Mouse (Mus musculus) left cerebral cortex, postnatal 4 days (tissue): ENCODE measurements around the gene Setd5. TPM values are rescaled to one million over a fixed set of nuclear protein-coding genes. Genes with fewer than 3 reads are reported as not detected.

ENCODE experiments used
- DNase-seq: peaks from one replicate; pipeline ENCODE4 v3.0.0-alpha.2; 2022
- intact Hi-C: fragments of 180-260 bp; cut with DNase I; formaldehyde crosslinking; loops from one replicate; pipeline ENCODE4 v1.15.1; 2025
- total RNA-seq, 2 experiments: library from RNA; stranded (reverse); gene quantifications; 2 replicates each; pipeline ENCODE4 v1.2.3; 2021

The Setd5 gene
- total RNA-seq = 100 to 1,000 TPM; 139 to 144 TPM

DNA sequence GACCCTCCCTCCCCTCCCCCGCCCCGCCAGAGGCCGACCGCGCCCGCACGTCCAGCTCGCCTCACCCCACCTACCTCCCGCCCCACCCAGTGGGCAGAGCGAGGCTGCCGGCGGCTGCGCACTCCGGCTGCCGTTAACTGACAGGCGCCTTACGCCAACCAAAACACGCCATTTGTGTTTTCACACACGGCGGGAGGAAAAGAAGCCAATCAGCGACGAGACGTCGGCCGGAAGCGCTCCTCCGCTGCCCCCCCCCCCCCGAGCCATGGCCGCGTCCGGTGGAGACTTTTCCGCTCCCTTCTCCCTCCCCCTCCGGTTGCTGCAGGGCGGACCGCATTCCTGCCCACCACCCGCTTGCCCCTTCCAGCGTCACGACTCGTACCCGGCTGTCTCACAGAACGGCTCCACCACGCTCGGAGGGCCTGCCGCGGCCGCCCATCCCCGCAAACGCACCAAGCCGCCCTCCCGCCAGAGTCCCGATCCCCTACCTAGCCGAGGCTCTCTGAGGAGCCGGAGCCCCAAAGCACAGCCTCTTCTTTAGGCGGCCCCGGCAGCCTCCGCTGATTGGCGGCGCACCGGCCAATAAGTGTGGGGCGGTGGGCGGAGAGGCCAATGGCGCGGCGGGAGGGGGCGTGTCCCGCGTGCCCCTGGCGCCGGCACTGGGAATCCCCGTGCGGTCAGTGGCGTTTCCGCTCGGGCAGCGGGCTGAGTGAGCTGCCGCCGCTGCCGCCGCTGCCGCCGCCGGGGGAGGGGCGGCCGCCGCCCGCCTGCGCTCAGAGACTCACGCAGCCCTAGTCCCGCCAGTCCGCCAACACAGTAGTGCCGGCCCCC is at the start of gene Setd5:
TSS of gene Setd5 (plus strand) at position 680 of the 831 bp plus-strand sequence.
- DNase-seq = peak; percentile 99
- intact Hi-C loops = no loop called here

DNA sequence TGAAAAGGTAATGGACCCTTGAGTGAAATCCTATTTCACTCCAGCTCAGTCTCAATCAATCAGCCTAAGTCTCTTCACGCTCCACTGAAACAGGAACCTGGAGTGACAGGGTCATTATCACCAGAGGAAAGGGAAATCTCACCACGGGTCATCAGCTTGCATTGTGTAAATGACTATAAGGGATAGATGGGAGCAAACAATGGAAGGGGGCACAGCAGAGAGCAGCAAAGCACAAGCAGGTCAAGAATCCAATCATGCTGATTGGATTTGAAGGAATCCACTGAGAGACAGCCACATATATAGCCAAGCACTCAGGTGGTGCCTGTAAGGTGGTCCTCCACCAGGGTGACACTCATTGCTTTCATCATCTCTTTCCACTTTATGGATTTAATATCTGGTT is 49.7 kb upstream of the Setd5 start:
- intact Hi-C loops = no loop called here
- no peak for DNase-seq

DNA sequence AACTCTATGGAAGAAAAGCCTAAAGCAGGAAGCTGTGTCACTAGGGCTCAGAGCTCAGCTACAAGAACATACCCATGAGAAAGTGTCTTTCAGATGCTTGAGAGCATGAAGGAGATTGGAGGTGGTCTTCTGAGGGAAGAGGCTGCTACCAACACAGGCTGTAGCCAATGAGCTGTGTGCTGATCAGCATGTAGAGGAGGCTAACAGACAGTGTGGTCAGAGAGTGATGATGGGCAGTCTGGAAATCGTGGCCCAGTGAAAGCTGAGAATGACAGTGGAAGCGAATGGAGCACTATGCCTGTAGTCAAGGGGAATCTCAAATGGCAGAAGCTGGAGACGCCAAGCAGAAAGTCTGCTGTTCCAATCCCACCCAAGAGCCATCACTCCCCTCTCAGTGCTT is 48.2 kb upstream of the Setd5 start:
- intact Hi-C loops = no loop called here
- DNase-seq = no peak

DNA sequence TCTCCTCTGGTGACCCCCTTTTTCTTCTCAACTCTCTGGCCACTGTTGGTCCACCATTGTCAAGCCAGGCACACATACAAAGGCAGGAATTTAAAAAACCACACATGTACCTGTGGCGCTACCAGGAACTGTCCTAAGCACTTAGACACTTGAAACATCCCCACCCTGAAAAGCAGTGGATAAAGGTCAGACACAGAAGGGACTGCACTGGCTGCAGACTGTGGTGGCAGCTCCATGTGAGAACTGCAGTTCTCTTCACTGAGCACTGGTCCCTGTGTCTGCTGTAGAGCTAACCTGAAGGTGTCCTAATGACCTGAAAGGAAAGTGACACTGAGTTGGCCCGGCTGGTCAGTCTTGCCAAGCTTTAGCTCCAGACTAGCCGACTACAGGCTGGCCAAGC is 46.6 kb upstream of the Setd5 start:
- intact Hi-C loops = no loop called here
- no peak for DNase-seq

DNA sequence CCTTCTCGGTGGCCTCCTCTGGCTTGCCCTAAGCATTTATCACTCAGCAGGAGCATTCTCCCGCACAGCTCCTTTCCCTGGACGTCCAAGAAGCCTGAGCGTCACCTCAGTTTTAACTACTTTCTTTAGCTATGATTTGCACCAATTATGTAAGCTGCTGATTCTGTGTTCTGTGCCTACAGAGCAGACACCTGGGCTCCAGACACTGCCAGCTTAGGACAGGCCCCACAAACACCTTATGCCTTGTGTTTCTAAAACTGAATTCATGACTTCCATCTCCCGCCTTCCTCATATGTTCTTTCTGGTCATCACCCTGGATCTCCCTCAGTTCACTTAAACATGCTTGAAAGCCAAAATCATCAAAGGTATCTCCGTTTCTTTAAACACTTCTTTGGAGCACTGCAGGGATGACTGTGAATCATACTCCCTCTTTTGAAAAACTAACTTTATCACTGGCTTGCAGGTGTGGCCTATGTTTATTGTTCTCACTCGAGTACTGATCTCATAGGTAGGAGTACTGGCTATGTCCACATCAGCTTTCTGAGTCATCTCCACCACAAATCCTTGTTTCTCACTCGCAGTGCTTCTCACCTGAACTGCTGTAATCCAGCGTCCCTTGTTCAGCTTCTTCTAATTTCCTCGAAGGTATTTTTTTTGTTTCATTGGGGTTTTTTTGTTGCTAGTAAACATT is 46.0 kb upstream of the Setd5 start:
- intact Hi-C loops = no loop called here
- no peak for DNase-seq

DNA sequence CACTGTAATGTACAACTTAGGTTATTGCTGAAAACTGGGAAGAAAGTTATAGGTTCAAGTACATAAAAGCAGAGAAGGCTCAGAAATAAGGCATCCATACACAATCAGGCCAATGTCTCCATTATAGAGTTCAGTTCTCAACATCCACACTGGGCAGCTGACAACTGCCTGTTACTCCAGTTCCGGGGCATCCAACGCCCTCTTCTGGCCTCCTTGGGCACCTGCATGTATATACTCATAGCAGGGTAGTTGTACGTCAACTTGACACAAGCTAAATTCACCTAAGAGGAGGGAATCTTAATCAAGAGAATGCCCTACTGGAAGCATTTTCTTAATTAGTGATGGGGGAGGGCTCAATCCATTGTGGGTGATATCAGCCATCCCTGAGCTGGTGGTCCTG is 45.0 kb upstream of the Setd5 start:
- intact Hi-C loops = no loop called here
- no peak for DNase-seq

DNA sequence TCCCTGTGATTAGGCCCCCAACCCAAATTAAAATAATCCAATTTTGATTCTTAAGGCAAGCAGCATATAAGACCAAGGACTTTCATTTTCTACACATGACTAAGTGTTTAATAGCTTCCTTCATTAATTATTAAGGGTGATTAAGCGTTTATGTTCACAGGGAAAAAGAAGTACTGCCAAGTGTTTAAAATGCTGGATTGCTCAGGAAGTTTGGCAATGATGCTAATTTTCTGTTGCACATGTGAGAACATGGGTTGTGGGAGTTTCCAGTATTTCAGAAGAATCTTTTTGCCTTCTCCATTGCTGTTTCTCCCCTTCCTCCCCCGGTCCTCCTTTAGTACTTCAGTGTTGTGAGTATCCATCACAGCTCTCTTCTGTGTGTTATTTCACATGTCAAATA is 44.0 kb upstream of the Setd5 start:
- intact Hi-C loops = no loop called here
- DNase-seq = no peak

DNA sequence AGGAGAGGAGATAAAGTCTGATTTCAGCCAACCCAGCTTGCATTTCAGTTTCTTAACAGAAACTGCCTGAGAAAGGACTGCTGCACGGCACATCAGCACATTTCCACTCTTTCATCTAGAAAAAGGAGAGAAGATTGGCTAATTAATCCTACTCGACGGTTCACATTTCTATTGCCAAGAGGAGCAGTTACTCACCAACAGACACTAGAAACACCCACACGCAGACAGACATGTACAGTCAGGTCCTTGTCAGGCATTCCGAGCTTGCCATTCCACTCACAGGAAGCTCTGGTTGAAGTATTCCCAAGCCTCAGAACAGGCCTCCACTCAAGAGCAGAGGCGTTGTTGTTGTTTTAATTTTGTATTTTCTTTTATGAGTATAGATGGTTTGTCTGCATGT is 42.7 kb upstream of the Setd5 start:
- DNase-seq = no peak
- intact Hi-C loops = no loop called here

DNA sequence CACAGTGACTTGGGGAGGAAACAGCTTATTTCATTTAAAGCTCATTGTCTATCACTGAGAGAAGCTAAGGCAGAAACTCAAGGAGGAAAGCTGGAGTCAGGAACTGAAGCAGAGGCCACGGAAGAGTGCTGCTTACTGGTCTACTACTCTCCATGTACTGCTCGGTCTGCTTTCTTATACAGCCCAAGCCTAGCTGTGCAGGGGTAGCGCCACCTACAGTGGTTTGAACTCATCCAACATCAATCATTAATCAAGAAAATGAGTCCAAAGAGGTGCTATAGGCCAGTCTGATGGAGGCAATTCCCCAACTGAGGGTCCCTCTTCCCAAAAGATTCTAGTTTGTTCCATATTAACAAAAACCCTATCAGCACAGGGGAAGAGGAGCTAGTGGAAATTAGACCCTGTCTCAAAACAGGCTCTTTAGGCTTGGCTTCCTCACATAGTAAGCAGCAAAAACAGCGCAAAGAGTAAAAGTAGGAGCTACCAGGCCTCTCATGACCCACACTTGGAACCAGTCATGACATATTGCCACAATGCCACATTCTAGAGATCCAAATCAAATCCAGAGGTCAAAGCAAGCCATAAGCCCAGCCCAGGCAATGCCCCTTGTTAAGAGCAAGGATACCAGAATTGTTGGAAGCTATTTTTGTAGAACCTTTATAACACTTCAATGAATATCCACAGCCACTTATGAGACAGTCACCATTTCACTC is 40.5 kb upstream of the Setd5 start:
- intact Hi-C loops = no loop called here
- DNase-seq = no peak

DNA sequence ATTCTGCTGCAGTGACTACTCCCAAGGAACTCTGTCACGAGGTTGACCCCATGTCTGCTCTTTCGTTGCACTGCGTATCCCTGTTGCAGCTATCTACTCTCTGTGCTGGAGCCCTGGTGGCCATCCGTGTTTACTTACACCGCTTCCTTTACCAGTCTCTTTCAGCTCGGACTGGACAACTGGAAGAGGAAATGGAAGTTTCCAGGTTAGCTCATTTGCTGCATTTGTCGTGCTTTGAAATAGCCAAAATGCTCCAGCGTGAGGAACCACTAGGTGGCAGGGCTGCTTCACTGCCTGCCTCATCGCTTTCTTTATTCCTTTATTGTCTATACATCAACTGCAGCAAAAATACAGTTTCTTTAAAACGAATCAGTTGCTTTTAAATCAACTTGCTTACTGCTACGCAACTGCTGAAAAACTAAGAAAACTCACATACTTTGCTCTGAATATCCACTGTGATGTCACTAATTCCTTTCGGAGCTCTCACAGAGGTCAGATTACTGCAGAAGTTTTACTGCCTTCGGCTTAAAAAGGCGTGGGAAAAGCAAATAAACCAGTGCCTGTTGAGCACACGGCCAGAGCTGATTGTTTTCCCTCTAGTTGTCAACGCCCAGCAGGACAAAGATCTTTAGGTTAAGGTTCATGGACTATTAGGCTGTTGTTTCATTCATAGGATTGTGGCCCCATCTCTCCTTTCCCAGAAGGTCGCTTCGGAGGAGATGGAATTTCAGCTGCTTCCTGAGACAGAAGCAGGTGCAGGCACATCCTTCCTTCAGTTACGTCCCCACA is 39.0 kb upstream of the Setd5 start:
- intact Hi-C loops = no loop called here
- peak; percentile 46 for DNase-seq

DNA sequence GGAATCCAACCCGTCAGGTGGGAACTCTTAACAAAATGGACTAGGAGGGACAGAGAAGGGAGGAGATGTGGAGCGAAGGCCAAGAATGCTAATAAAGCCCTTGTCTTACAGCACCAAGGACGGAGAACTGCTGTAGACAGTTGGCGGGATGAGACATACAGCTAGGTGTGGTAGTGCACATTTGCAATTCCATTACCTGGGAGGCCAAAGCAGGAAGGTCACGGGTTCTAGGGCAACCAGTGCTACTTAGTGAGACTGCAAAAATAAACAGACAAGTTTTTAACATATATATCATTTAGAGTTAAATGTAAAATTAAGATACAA is 38.5 kb upstream of the Setd5 start:
- no peak for DNase-seq
- intact Hi-C loops = no loop called here

DNA sequence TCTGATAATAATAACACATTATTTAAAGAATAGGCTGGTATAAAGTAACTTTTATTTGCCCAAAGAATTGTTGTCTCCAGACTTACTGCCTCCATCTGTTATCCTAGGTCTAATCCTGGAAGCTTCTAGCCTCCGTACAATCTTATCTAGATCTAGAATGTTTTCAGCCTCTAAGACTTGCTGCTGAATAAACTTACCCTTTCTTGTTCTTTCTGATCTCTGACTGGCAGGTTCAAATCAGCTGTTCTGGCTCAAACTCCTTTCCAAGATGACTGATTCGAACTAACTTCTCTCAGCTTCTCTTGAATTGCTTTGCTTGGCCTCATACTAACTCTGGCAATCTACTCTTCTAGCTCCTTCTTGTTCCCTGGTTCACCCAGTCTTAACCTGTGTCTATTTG is 36.8 kb upstream of the Setd5 start:
- DNase-seq = no peak
- intact Hi-C loops = no loop called here

DNA sequence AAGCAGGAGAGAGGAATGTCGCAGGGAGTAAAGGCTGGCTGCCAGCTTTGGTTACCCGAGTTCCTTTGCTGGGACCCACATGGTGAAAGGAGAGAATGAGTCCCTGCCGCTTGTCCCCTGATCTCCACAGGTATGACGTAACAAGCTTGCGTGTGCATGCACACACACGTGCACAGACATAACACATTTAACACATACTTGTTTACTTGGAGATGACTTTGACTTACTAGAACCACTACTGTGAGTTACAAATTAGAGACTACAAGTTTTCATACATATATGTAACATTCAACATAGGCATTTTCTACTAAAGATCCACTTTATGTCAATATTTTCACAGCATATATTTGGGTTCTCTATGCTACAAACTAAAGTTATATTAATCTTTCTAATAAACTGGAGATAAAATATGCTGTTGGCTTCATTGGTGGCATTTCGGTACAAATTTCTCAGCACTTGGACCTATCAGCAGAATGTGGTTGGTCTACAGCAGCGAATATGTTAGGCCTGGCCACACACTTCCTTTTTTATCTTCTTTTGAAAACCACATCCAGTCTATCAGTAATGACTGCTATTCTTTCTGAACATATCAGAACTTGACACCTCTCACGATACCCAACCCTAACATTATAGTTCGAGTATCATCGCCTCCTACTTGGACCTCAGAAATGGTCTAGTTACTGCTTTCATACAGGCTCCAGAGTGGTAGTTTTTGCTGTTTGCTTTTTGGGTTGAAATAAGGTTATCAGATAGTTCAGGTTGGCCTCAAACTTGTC is 35.8 kb upstream of the Setd5 start:
- DNase-seq = no peak
- intact Hi-C loops = no loop called here

DNA sequence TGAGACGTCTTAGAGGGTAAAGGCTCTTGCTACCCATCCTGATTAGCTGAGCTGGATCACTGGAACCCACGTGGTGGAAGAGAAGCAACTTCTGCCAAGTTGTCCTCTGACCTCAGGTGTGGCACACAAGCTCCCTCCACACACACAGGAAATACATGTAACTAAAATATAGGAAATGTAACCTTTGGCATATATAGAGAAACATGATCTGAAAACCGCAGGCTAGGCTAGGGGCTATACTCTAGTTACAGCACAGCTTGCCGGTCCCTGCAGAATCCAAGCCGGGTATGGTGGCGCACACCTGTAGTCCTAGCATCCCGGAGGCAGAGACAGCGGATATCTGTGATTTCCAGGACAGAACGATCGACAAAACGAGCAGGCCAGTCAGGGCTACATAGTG is 31.6 kb upstream of the Setd5 start:
- intact Hi-C loops = no loop called here
- DNase-seq = no peak

DNA sequence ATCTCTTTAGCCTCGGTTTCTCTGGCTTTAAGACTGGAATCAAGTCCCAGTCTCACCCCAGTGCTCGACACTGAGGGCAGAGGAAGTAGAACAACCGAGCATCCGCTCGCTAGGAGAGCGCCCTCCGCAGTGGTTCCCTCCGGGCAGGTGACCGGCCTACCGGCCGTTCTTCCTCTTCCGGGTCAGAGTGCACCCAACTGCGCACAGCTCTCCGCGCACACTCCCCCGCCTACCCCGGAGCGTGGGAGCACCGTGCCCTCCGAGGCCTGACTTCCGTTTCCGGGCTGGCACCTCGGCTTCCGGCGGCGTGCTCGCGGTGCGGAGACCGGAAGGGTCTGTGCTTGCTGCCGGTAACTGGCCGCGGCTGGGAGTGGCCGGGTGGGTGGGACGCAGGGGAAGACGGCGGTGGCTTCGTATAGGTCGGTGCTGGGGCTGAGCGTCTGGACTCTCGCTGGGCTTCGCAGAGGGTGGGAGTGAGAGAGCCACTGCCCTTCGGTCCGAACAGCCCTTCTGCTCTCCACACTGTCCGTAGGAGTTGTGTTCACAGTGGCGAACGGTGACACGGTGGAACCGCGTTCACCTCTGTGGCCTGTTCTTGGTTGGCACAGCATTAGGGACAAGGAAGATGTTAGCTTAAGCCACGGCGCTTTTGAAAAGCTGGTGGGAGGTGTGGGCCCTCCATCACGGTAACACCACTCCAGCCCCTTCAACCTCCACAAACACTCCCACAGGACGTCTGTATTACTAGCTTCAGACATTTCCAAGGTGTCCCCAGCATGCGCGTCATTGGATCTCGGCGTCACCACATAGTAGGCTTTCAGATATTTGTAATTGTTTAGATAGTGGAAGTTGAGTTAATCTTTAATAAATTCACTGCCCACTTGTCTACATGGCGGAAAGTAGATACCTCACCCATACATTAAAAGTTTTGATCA is 30.9 kb upstream of the Setd5 start, which contains the start of gene Thumpd3:
TSS of gene Thumpd3 (plus strand) at position 185 of the 935 bp plus-strand sequence.
- intact Hi-C loops = no loop called here
- DNase-seq = peak; percentile 99

DNA sequence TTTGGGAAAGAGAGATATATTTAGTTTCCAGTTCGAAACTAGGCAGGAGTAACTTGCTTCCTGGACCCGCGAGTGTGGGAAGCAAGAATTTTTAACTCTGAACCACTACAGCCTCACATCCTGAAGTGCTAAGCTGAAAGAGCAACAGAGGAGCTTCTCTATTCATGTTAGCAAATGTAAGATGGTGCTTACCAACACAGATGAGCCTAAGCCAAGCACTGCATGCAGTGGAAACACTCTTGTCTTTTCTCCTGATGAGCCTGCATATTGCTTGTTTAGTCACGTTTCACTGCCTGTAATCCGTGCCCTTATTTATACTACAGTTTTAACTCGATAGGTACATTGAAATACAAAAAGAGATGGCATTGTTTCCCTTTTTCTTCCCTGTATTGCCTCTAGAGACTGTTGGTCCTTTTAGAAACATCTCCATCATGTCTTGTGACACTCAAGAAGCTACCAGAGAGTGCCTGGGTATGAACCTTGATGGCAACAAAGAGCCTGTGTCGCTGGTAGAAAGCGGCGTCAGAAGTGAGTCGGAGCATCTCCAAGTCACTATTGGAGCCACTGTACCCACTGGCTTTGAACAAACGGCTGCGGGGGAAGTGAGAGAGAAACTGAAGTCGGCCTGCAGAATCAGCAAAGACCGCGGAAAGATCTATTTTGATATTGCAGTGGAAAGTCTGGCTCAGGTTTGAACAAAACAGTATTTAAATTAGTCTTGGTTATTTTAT is 30.0 kb upstream of the Setd5 start:
- intact Hi-C loops = no loop called here

DNA sequence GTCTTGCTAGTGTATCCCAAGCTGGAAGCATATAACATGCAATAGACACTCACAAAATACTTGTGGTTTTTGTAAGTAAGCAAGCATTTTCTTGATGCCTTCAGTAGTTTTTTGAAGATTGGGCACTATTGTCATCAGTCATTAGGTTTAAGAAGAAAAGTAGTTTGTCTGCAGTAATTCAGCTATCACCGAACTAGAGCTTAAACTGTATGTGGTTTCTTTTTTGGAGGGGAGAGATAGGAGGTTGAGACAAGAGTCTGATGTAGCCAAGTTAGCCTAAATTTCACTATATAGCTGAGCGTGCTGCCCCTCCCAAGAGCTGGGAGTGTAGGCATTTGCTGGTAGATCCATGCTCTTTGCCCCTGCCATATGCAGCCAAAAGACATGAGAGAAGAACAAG is 28.8 kb upstream of the Setd5 start:
- intact Hi-C loops = no loop called here
- DNase-seq = no peak

More for the DNA sequence above, 30.0 kb upstream of the Setd5 start:
- DNase-seq = no peak

DNA sequence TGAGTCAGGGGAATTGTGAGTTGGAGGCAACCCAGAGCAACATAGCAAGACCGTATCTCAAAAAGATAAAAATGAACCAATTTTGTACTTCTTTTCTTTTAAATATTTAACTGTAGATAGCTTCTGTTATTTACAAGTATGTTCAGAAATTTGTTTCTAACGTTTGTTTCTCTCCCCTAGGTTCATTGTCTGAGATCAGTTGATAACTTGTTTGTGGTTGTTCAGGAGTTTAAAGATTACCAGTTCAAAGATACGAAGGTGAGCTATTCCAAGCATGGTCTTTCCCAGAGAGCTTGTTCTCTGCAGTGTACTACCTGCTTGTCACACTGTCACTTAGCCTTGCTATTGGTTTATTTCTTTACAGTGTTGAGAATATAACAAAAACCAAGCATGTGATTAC is 28.0 kb upstream of the Setd5 start:
- DNase-seq = no peak
- intact Hi-C loops = no loop called here
